Mouse (Mus musculus): Measurements from ENCODE around the gene 6430548M08Rik.

The 6430548M08Rik gene

GRCm38 (mm10) chr8:120144652-120145301 is 30.8 kb downstream of the 6430548M08Rik start:
- peak; percentile 69 for DNase-seq (ENCODE audit: low read depth, low spot score)

DNA sequence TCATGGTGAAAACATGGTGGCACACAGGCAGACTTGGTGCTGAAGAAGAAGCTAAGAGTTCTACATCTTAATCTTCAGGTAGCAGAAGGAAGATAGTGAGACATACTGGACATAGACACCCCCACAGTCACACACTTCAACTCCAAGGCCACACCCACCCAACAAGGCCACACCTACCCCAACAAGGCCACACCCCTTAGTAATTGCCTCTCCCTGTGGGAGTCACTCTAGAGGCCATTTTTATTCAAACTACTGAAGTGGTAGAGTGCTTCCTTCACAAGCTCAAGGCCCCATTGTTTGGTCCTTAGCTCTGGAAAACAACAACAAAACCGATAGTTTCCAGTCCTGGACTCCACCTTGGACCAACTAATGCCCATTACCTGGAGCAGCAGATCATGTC is 32.1 kb downstream of the 6430548M08Rik start:
- no peak for DNase-seq (ENCODE audit: low read depth, low spot score)

- DNase-seq (ENCODE audit: low read depth, low spot score): no peak
Measured at GRCm38 (mm10) chr8:120150028-120150427, 36.1 kb downstream of the 6430548M08Rik start.

GRCm38 (mm10) chr8:120151151-120151550 is 37.2 kb downstream of the 6430548M08Rik start:
- DNase-seq (ENCODE audit: low read depth, low spot score): no peak

GRCm38 (mm10) chr8:120152636-120153035 is 38.7 kb downstream of the 6430548M08Rik start:
- no peak for DNase-seq (ENCODE audit: low read depth, low spot score)

DNA sequence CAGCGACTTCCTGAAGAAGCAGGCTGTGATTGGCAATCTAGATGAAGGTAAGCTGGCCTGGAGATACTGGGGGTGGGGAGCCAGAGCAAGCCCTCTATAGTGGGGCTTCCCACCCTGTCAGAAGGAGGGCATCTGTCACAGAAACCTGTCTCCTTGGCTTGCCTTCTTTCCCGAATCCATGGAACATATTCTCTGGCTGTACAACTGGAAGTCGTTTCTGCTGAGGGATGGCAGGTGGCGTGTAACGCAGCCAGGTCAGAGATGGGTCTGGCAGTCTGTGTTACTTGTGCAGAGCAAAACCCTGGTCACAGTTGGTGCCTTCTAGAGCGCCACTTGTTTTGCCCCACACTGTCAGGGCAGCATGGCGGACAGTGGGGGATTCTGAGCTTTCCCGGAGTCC is 46.4 kb downstream of the 6430548M08Rik start:
- DNase-seq (ENCODE audit: low read depth, low spot score): no peak

DNA sequence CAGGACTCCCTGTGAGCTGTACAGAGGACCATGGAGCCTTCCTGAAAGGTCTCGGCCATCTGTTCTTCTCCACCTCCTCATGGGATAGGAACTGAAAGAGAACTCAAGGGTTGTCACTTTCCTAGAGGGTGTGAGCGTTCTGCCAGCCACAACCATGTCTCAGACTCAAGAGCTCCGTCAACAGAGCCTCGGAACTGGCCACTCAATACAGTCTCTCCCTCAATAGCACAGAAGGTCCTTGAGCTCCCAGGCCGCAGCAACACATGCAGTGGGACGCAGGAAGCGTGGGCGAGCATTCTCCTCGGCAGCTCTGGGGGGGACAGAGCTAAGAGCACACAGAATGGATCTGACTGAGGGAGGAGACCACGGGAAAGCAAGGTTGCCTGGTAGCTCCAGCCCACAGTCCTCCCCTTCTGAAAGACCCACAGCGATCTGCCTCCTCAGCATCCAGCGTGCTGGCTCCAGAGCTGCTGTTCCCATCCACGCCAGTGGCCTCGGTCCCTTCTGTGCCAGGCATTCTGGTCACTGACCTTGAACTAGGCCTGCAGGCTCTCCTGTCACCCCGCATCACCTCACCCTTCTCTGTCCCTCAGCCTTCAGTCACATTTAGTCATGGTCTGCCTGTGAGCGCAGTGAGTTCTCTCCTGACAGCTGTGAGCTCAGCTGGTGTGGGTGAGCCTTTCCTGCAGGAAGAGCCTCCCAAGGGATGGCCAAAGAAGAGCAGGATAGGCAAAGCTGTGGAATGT is 47.9 kb downstream of the 6430548M08Rik start:
- no peak for DNase-seq (ENCODE audit: low read depth, low spot score)

DNA sequence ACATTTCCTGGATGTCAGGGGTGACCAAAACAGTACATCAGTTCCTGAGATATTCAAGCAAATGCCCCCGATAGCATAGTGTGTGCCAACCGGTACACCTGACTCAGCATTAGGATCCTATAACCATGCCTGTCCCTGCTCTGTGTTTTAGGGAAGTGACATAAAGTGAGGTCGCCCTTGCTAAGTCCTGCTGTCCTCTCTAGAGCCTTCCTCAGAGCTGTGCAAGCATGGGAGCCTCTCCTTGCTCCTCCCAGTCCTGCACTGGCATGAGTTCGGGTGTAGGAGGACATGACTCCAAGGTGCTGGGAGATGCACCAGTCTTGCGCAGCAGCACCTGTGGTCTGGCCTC is 48.4 kb downstream of the 6430548M08Rik start:
- no peak for DNase-seq (ENCODE audit: low read depth, low spot score)

DNA sequence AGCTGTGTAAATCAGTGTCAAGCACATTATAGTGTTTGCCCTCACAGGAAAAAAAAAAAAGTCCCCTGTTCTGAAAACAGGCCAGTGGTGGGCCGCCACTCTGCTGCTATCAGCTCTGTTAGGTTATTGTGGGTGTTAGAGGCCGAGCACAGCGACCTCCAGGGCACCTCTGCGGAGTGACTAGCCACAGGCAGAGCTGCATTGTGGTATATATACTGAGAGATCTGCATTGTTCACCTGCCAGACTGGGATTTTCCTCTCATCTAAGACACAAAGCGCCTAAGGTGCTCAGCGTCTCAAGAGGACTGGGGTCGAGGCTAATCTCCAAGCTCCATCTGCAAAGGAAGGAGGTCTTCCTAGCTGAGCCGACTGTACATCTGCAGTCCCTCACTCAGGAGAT is 49.4 kb downstream of the 6430548M08Rik start:
- DNase-seq (ENCODE audit: low read depth, low spot score): no peak

DNA sequence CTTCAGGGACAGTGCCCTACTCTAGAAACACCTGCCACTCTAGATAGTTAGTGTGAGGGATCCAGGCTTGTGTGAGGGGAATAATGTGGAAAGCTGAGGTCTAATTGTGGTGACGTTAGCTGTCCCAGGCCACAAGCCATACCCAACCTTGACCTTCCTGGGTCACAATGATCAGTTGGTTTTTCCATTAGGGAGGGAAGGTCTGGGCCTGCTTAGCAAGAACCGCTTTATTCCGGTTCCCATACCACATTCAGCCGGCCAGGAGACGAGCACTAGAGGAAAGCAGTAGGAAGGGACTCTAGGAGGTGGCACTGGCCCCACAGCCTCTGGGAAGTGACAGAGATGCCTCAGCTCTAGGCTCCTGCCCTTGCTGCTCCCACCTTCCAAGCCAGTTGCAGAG is 50.1 kb downstream of the 6430548M08Rik start:
- no peak for DNase-seq (ENCODE audit: low read depth, low spot score)

DNA sequence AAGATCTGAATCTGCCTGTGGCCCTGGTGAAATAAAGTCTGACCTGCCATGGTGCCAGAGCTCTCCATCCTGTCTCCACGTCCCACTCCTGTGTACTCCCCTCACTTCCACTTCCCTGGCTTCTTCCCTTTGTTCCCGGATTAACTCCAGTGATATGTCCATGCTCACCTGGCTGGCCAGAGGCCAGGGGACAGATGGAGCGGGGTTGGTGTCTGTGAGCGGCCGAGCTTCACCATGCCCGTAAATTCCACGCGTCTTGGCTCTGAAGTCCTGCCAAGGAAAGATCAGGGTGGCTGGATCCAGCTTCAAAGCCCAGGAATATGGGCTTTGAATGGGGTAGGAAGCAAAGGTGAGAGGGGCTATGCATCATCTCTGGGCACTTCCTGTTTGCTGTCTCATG is 53.2 kb downstream of the 6430548M08Rik start:
- DNase-seq (ENCODE audit: low read depth, low spot score): no peak

DNA sequence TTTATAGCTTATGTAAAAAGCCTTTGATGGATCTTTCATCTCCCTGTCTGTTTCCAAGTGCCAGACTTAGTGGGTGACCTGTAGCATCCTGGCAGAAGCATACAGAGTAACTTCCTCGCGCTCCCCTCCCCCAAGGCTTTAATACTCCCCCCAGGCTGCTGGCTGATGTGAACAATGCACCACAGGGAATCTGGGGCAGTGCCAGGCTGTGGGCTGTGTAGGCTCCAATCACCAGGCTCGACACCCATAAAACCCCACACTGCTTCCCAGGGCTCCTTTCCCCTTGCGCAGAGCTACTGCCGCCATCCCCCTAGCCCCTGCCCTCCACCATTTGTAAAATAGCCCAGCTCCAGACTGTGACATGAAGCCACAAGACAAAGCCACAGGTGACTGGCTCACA is 53.9 kb downstream of the 6430548M08Rik start:
- peak; percentile 50 for DNase-seq (ENCODE audit: low read depth, low spot score)

GRCm38 (mm10) chr8:120169119-120169518 is 55.2 kb downstream of the 6430548M08Rik start:
- no peak for DNase-seq (ENCODE audit: low read depth, low spot score)

DNA sequence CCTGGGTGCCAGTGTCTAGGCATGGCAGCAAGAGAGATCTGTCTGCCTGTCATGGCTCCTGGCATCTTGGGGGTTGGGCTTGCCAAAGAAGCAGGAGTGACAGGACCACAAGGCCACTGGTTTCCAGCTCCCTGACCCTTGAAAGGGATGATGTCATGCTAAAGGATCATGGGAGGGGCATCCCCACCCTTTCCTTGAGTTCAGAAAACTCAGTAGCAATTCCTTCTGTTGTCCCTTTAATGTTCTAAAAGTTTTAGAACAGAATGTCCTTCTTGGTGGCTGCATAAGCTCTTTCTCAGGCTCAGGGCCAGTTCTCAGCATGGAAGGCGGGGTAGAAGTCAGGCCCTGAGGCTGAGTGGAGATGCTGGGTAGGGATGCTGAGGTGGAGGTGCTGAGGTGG is 59.2 kb downstream of the 6430548M08Rik start:
- DNase-seq (ENCODE audit: low read depth, low spot score): no peak

DNA sequence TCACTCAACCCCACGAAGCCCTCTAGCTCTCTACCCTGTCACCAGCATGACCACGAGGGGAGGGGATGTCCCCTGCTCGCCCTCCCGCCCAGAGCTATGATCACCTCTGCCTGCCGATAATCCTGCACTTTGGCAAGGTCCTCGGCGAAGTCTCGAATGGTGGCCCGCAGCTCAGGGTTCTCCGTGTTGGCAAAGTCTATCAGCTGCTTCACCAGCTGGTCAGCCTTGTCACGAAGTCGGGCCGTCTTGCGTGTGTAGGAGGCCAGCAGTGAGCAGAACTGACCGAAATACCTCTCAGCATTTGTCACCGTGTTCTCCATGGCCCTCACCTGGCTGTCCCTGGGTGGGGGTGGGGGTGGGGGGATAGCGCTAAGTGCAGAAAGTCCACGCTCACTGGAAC is 60.7 kb downstream of the 6430548M08Rik start:
- no peak for DNase-seq (ENCODE audit: low read depth, low spot score)

- DNase-seq (ENCODE audit: low read depth, low spot score): no peak
Measured at GRCm38 (mm10) chr8:120176605-120177004, 62.7 kb downstream of the 6430548M08Rik start.

DNA sequence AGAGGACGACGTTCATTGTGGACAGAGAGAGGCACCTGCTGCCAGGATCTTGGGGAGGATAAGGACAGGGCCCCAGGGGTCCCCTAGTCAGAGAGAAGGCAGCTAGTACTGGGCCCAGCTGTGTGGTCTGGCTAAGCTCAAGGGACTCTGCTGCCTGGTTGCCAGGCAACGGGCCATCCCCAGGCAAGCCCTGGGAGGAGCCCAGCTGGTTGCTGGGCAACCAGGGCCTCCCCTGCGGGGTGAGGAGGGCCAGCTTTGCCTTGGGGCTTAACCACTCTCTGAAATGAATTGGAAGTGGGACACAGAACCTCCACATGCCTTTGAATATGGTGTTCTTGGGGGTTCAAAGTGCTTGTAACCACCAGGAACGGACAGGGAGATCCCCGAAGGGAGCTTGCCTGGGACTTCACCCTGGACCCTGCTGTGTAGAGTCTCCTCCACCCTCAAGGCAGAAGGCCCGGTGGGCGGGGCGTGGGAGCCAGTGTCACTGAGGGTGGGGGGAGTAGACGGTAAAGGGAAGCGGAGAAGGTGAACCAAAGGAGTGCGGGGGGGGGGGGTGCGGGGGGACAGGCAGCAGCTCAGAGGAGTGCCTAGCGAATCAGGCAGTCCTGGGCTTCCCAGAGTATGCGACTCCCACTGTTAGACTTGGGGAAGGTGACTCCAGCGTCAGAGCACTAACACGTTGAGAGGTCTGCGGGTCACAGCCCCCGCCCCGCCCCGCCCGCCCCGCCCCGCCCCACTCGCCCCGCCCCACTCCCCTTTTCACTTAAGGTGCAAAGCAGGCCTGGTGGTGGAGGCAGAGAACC is 63.6 kb downstream of the 6430548M08Rik start, which contains the start of gene Fam92b:
TSS of gene Fam92b (minus strand) at position 149 of the 806 bp plus-strand sequence.
- DNase-seq (ENCODE audit: low read depth, low spot score): no peak

DNA sequence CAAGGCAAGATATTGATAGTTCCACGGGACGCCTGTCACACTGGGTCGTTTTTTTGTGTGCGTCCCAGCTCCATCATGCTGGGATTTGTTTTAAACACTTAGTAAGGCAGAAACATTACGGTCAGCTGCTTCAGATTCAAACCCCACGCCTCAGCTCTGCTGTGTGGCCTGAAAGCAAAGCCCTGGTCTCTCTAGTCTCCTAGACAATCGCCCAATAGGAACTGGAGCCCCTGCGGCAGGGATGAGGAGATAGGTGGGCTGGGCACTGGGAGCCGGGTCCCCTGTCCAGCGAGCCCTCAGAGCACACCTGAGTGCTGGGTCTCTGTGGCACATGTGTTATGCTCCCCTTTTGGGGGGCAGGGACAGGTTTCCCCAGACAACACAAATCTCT is 64.2 kb downstream of the 6430548M08Rik start:
- DNase-seq (ENCODE audit: low read depth, low spot score): no peak

- peak; percentile 63 for DNase-seq (ENCODE audit: low read depth, low spot score)
Measured at GRCm38 (mm10) chr8:120179027-120179431, 65.1 kb downstream of the 6430548M08Rik start.

- DNase-seq (ENCODE audit: low read depth, low spot score): no peak
Measured at GRCm38 (mm10) chr8:120180445-120180970, 66.6 kb downstream of the 6430548M08Rik start.

DNA sequence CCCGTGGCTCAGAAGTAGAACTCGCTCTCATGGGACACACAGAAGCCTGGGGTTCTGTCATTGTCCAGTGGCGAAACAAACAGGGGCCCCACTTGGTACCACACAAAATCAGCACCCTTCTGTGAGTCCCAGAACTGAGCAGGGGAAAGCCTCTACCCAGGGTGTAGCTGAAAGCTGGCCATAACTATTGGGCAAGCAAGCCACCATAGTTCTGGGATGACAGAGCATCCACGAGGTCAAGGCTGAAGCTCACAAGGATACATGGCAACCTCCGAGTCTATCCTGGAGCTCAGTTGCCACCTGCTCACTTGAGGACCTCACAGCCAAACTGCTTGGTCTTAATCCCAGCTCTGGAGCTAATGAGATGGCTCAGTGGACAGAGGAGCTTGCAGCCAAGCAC is 67.3 kb downstream of the 6430548M08Rik start:
- no peak for DNase-seq (ENCODE audit: low read depth, low spot score)

- no peak for DNase-seq (ENCODE audit: low read depth, low spot score)
Measured at GRCm38 (mm10) chr8:120181861-120182414, 68.0 kb downstream of the 6430548M08Rik start.
